ENCODE assay signal across 8 mouse cellular contexts in genomic region chr1:85793208-85794105, GRCm38 (mm10). TPM values are rescaled to one million over a fixed set of nuclear protein-coding genes. Genes with fewer than 3 reads are reported as not detected.
A peak's percentile ranks its signal among the peaks of the same experiment; 100 is the strongest.
DNase-seq lines count a peak whose midpoint lies in the region; ATAC-seq lines count a peak whose summit lies in the region.

TSS of gene Cab39 (plus strand) at chr1:85793441.

- intact Hi-C loops in gastrocnemius, postnatal 14 days (cut with DNase I; ENCODE audit: low total_unique reads): loop anchor here (10.0 kb wide), 1 partner anchor 51 kb away; no protein-coding TSS in a partner anchor
- intact Hi-C loops in left cerebral cortex, postnatal 10 days (cut with DNase I): no loop called here

- peak; percentile 83 for DNase-seq in adipocyte (ENCODE audit: low spot score)
- DNase-seq in embryo, embryonic 10 days (ENCODE audit: low spot score): peak; percentile 83
- peak; percentile 90 for DNase-seq in gastrocnemius, postnatal 14 days
- DNase-seq in left cerebral cortex, postnatal 10 days (ENCODE audit: extremely low spot score in 1 of 2, low spot score in 2 of 2): peak; percentile 80 to 93
- DNase-seq in right cerebral cortex, postnatal 25 days: peak; percentile 91
- peak; percentile 86 to 87 for DNase-seq in urinary bladder, postnatal 4 days (ENCODE audit: low spot score in 2 of 2)

- ATAC-seq in inflammation-experienced regulatory T-cells, adult 6 months: peak; percentile 76
- peak; percentile 80 for ATAC-seq in megakaryocyte-erythroid progenitor cell, adult 5-6 weeks (replicated peaks; ENCODE audit: low FRiP score, low TSS enrichment, poor library complexity, severe bottlenecking)

RNA-seq across cellular contexts. Expression of gene Cab39, which starts in this region (rescaled TPM):
- total RNA-seq in gastrocnemius, postnatal 14 days (2021): 100 to 1,000 TPM in 1 of 2 experiments, 10 to 100 TPM in 1; 86.5 to 112 TPM
- 10 to 100 TPM; 43.1 to 57.3 (median 50.7) TPM for polyA plus RNA-seq in inflammation-experienced regulatory T-cells, adult 6 months (2017; shearing (Covaris generic))
- 100 to 1,000 TPM; 134 to 148 TPM for total RNA-seq in left cerebral cortex, postnatal 10 days (2021)
- total RNA-seq in megakaryocyte-erythroid progenitor cell, adult 5-6 weeks (2014; fragmentation: Nextera tagmentation): 53.9 and 68.0 TPM in 2 replicates
- 113 and 117 TPM in 2 replicates for total RNA-seq in megakaryocyte-erythroid progenitor cell, adult 5-6 weeks (2017)

Comparison
In these comparisons a context has a peak if more than half of its experiments do, and no peak if none do; other contexts are left out.
1. Peak in every context shown above with its lines: DNase-seq and ATAC-seq.